Mouse (Mus musculus) forebrain, embryonic 12.5 days (tissue): ENCODE data around the gene Asdurf. TPM values are rescaled to one million over a fixed set of nuclear protein-coding genes. Genes with fewer than 3 reads are reported as not detected.
"Not testable (repeated sequence)": the region's sequence is repeated elsewhere in the genome, so short reads cannot be mapped to it uniquely, and the experiment has no call there.

ENCODE experiments used
- ATAC-seq: fragments of 200-750 bp; cut with Nextera tagmentation; 2 replicates; pipeline ENCODE4 v1.8.0; 2017; ENCODE audit warnings: moderate TSS enrichment; ENCODE audit not compliant: low FRiP score
- H3K27ac ChIP-seq: fragments of 300-500 bp; sonication (generic); 2 replicates; pipeline ENCODE4 v1.5.1; 2016; ENCODE audit warnings: mild to moderate bottlenecking
- H3K27me3 ChIP-seq: fragments of 300-500 bp; sonication (generic); 2 replicates; pipeline ENCODE4 v1.6.1; 2016; ENCODE audit warnings: mild to moderate bottlenecking
- H3K36me3 ChIP-seq: fragments of 300-500 bp; sonication (generic); replicated peaks from 2 replicates; pipeline ENCODE4 v1.6.1; 2016; ENCODE audit warnings: mild to moderate bottlenecking
- H3K4me1 ChIP-seq: fragments of 300-500 bp; sonication (generic); 2 replicates; pipeline ENCODE4 v1.6.1; 2016
- H3K4me2 ChIP-seq: fragments of 300-500 bp; sonication (generic); 2 replicates; pipeline ENCODE4 v1.6.1; 2016; ENCODE audit warnings: mild to moderate bottlenecking, moderate library complexity
- H3K4me3 ChIP-seq: fragments of 300-500 bp; sonication (generic); replicated peaks from 2 replicates; pipeline ENCODE4 v1.5.1; 2016; ENCODE audit warnings: mild to moderate bottlenecking
- H3K9ac ChIP-seq: fragments of 300-500 bp; sonication (generic); 2 replicates; pipeline ENCODE4 v1.6.1; 2016; ENCODE audit warnings: mild to moderate bottlenecking
- H3K9me3 ChIP-seq: fragments of 300-500 bp; sonication (generic); 2 replicates; pipeline ENCODE4 v1.6.1; 2016
- WGBS: fragments of 180-500 bp; shearing (Covaris S2); methylation state at CpG from one replicate; pipeline ENCODE4 v1.1.7; 2016; 5-methylcytosine and 5-hydroxymethylcytosine counted together
- polyA plus RNA-seq: library from polyadenylated mRNA; unstranded; fragments of >200 nt; fragmentation: Nextera tagmentation; extraction: Ambion mirVana; gene quantifications from 2 replicates; pipeline ENCODE4 v1.2.1, GENCODE M21; 2016

The Asdurf gene
- polyA plus RNA-seq: not detected in 2 replicates

- Histone ChIP-seq H3K9ac (peak within 1 kb of the TSS; percentile 87), H3K4me2 (peak within 1 kb of the TSS; percentile 49), H3K9me3 (no peaks in the 10 kb centered on the region), H3K36me3 (peaks cover 13% of the 10 kb centered on the region), H3K4me3 (peak within 1 kb of the TSS; percentile 84), H3K4me1 (peaks cover 6% of the 10 kb centered on the region), H3K27me3 (no peaks in the 10 kb centered on the region), H3K27ac (peak within 1 kb of the TSS; percentile 91)
- ATAC-seq: peak; percentile 100
- 0% methylated on average over 43 of the region's 44 CpGs for WGBS
Measured at GRCm38 (mm10) chr1:53352327-53353261, at the start of gene Asdurf, which contains the start of the genes Gm28551 and Asnsd1. TSS of gene Asdurf (minus strand) at chr1:53352619. TSS of gene Gm28551 (minus strand) at chr1:53352667. TSS of gene Asnsd1 (minus strand) at chr1:53352752.

- WGBS: 33% methylated on average over 21 of the region's 21 CpGs
- H3K4me3 ChIP-seq, H3K27me3 ChIP-seq, H3K36me3 ChIP-seq, H3K4me1 ChIP-seq, H3K9ac ChIP-seq, H3K9me3 ChIP-seq, H3K27ac ChIP-seq, ATAC-seq: not testable (repeated sequence)
- peak overlapping the region; percentile 21 for H3K4me2 ChIP-seq
Measured at GRCm38 (mm10) chr1:53393936-53394760, 41.7 kb upstream of the Asdurf start.

GRCm38 (mm10) chr1:53388762-53389161 is 36.3 kb upstream of the Asdurf start:
- 0 out of 2 replicates have a peak, but pooled peaks cover 5% of the 10 kb centered on the region for H3K9me3 ChIP-seq
- no peaks in the 10 kb centered on the region for H3K4me1 ChIP-seq
- ATAC-seq: no peak
- H3K27ac ChIP-seq: no peak overlapping the region
- H3K36me3 ChIP-seq: no peaks in the 10 kb centered on the region
- no peak overlapping the region for H3K4me3 ChIP-seq
- 88% methylated on average over 9 of the region's 14 CpGs for WGBS
- no peak overlapping the region for H3K4me2 ChIP-seq
- no peaks in the 10 kb centered on the region for H3K27me3 ChIP-seq
- no peak overlapping the region for H3K9ac ChIP-seq

- no peak overlapping the region for H3K9ac ChIP-seq
- no peaks in the 10 kb centered on the region for H3K9me3 ChIP-seq
- 35% methylated on average over 6 of the region's 6 CpGs for WGBS
- no peaks in the 10 kb centered on the region for H3K4me1 ChIP-seq
- H3K27me3 ChIP-seq: no peaks in the 10 kb centered on the region
- no peak overlapping the region for H3K4me2 ChIP-seq
- no peak overlapping the region for H3K27ac ChIP-seq
- H3K36me3 ChIP-seq: no peaks in the 10 kb centered on the region
- H3K4me3 ChIP-seq: no peak overlapping the region
- peak; percentile 53; the same call in 1 of the 2 replicates for ATAC-seq
Measured at GRCm38 (mm10) chr1:53384085-53384688, 31.8 kb upstream of the Asdurf start.

GRCm38 (mm10) chr1:53377731-53378130 is 25.3 kb upstream of the Asdurf start:
- no peak for ATAC-seq
- no peak overlapping the region for H3K4me3 ChIP-seq
- WGBS: 70% methylated on average over 3 of the region's 3 CpGs
- H3K4me1 ChIP-seq: peaks cover 4% of the 10 kb centered on the region; the same call in 1 of the 2 replicates
- no peaks in the 10 kb centered on the region for H3K27me3 ChIP-seq
- H3K9me3 ChIP-seq: no peaks in the 10 kb centered on the region
- H3K9ac ChIP-seq: no peak overlapping the region
- no peaks in the 10 kb centered on the region for H3K36me3 ChIP-seq
- H3K4me2 ChIP-seq: no peak overlapping the region
- no peak overlapping the region for H3K27ac ChIP-seq

GRCm38 (mm10) chr1:53375965-53376364 is 23.5 kb upstream of the Asdurf start:
- H3K4me2 ChIP-seq, H3K27ac ChIP-seq, H3K4me1 ChIP-seq, H3K36me3 ChIP-seq, H3K9ac ChIP-seq, H3K9me3 ChIP-seq, H3K4me3 ChIP-seq, ATAC-seq, H3K27me3 ChIP-seq: not testable (repeated sequence)
- 94% methylated on average over 2 of the region's 2 CpGs for WGBS

GRCm38 (mm10) chr1:53358988-53359387 is 6.6 kb upstream of the Asdurf start:
- ATAC-seq: no peak
- no peak overlapping the region for H3K27ac ChIP-seq
- no peaks in the 10 kb centered on the region for H3K9me3 ChIP-seq
- H3K4me3 ChIP-seq: no peak overlapping the region
- H3K9ac ChIP-seq: no peak overlapping the region
- no peaks in the 10 kb centered on the region for H3K27me3 ChIP-seq
- H3K36me3 ChIP-seq: no peaks in the 10 kb centered on the region
- no peak overlapping the region for H3K4me2 ChIP-seq
- H3K4me1 ChIP-seq: no peaks in the 10 kb centered on the region

GRCm38 (mm10) chr1:53341071-53341470 is 11.3 kb downstream of the Asdurf start:
- over 99% methylated on average over 2 of the region's 2 CpGs for WGBS
- peaks cover 50% of the 10 kb centered on the region for H3K36me3 ChIP-seq
- H3K4me2 ChIP-seq: no peak overlapping the region
- 0 out of 2 replicates have a peak, but pooled peaks cover 5% of the 10 kb centered on the region for H3K9me3 ChIP-seq
- no peak overlapping the region for H3K9ac ChIP-seq
- no peak overlapping the region for H3K27ac ChIP-seq
- H3K4me1 ChIP-seq: no peaks in the 10 kb centered on the region
- no peak overlapping the region for H3K4me3 ChIP-seq
- no peaks in the 10 kb centered on the region for H3K27me3 ChIP-seq
- no peak for ATAC-seq

- H3K4me1 ChIP-seq, ATAC-seq, H3K9ac ChIP-seq, H3K4me2 ChIP-seq, H3K27ac ChIP-seq, H3K9me3 ChIP-seq, H3K4me3 ChIP-seq, H3K27me3 ChIP-seq: not testable (repeated sequence)
- WGBS: 76% methylated on average over 2 of the region's 2 CpGs
- H3K36me3 ChIP-seq: peaks cover 21% of the 10 kb centered on the region
Measured at GRCm38 (mm10) chr1:53337403-53337802, 15.0 kb downstream of the Asdurf start.

GRCm38 (mm10) chr1:53335465-53335864 is 17.0 kb downstream of the Asdurf start:
- Histone ChIP-seq H3K4me2 (no peak overlapping the region), H3K4me1 (no peaks in the 10 kb centered on the region), H3K27me3 (no peaks in the 10 kb centered on the region), H3K36me3 (peaks cover 3% of the 10 kb centered on the region; the same call in 1 of the 2 replicates), H3K9ac (no peak overlapping the region), H3K9me3 (no peaks in the 10 kb centered on the region; the same call in 1 of the 2 replicates), H3K27ac (no peak overlapping the region), H3K4me3 (no peak overlapping the region)
- no peak for ATAC-seq

- H3K27me3 ChIP-seq, H3K9me3 ChIP-seq, H3K27ac ChIP-seq, H3K9ac ChIP-seq, H3K36me3 ChIP-seq, ATAC-seq, H3K4me3 ChIP-seq, H3K4me2 ChIP-seq, H3K4me1 ChIP-seq: not testable (repeated sequence)
- WGBS: 85% methylated on average over 5 of the region's 5 CpGs
Measured at GRCm38 (mm10) chr1:53333527-53333926, 18.9 kb downstream of the Asdurf start.
